Mouse (Mus musculus): ENCODE measurements around the gene Gm20388.
"Not testable (repeated sequence)": the region's sequence is repeated elsewhere in the genome, so short reads cannot be mapped to it uniquely, and the experiment has no call there.

The Gm20388 gene

DNA sequence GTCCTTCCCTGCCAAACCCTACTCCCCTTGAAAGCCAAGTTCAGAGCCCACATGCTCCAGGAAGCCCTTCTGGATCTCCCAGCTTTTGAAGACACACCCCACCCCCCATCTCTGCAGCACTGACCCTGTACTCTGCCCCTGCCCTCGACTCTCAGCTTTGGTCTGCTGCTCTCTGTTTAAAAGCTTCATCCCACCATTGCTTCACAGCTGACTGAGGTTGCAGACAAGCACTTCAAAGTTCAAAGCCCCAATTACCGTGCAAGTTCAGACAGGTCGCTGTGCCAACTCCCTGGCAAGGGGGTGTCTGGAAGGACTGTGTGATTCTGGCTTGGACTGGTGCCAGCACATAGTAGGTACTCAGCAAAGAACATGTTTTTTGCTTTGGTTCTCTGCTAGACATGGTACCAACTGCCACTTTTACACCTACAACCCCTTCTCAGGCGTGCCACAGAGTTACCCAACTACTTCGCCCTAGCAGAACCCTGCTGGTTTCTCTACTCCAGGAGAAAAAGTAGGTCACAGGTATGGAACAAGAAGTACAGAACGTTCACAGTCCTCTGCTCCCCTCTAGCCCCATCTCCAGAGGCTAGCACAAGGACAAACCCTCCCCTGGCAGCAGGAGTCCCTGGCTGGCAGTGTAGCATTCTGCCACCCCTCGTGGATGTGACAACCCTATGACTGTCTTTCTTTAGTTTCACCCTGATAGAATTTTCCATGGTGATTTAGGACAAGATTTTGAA lies 440.9 kb downstream of the Gm20388 start:
- no peak for DNase-seq (ENCODE audit: low read depth in 2 of 2, low spot score in 2 of 2)

DNA sequence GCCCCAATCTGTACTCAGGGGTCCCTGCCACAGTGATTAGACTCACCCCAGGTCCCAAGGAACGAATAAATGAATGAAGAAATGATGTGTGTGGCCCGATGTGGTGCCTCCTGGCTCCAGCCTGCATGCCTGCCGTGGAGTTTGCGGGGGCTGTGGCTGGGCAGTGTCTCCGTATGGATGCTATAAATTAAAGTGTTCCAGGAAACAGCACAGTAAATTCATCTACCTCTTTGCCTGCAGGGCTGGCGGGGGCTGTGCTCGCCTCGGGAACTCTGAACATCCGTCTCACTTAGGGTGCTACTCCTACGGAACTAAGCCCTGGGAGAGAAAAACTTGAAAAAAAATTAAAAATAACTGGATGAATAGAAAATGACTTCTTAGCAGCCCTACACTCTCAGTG lies 441.5 kb downstream of the Gm20388 start:
- no peak for DNase-seq (ENCODE audit: low read depth in 2 of 2, low spot score in 2 of 2)

GRCm38 (mm10) chr8:120356067-120356466 lies 445.4 kb downstream of the Gm20388 start:
- no peak for DNase-seq (ENCODE audit: low read depth in 2 of 2, low spot score in 2 of 2)

- DNase-seq (ENCODE audit: low read depth in 2 of 2, low spot score in 2 of 2): no peak
These were observed 446.9 kb downstream of the Gm20388 start for GRCm38 (mm10) chr8:120357504-120357903.

DNA sequence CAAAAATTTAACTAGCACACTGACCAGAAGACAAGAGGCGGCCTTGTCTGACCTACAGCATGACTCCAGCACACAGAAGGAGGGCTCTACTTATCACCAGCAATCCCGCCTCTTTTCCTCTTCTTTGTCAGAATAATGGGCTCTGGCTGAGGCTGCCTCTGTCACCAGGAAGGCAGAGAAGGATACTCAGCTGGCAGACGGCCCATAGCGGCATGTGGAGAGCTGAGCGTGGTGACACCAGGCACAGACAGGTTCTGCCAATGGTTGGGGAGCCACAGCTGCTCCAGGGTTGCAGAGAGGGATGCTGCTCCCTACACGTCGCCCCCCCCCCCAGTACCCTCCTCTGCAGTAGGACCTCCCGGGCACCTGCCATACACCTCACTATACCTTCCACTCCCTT lies 450.7 kb downstream of the Gm20388 start:
- no peak for DNase-seq (ENCODE audit: low read depth in 2 of 2, low spot score in 2 of 2)

GRCm38 (mm10) chr8:120363552-120364071 lies 453.0 kb downstream of the Gm20388 start:
- no peak for DNase-seq (ENCODE audit: low read depth in 2 of 2, low spot score in 2 of 2)

DNA sequence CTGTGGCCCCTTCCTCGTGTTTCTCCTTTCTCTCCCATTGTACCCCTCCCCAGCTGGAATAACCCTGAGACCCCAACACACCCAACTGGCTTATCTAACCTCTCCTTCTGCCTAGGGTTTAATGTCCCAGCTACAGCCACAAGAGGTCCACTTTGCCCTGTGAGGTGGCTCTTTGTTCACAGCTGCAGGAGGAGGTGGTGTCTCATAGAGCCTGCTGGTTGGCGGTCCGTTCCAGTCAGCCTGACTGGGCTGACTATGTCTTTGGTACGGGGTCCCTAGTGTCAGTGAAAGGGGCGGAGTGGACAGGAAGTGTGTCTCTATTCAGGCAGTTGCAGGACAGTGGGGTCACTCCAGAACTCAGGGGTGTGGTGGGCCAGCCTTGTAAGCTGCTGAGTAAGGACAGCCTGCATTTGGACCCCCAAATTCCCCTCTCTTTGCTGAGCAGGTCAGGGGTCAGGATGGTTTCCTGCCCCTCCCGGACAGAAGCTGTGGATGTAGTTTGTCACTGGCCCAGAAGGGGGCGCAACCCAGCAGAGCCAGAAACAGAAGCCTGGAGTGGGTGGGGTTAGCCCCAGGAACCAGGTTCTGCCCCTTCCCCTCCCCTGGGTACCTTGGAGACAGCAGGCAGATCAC lies 453.6 kb downstream of the Gm20388 start:
- DNase-seq (ENCODE audit: low read depth in 2 of 2, low spot score in 2 of 2): peak; percentile 10 to 53

DNA sequence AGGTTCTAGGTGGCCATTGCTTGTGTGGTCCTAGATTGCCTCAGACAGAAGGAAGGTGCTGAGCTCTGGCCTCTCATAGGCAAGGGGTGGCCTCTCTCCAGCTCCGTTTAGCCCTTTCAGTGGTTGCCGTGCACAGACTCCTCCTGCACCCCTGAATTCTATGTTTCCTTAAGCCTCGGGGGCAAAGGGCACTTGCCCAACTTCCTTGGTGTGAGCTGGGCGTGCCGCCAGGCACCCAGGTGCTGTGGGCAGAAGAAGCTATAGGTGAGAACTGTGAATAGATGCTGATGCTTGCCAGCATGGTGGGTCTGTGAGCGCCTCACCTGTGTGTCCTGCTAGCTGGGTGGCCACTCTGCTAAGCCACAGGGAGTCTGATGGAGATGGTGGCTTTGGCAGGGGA lies 456.2 kb downstream of the Gm20388 start:
- no peak for DNase-seq (ENCODE audit: low read depth in 2 of 2, low spot score in 2 of 2)

GRCm38 (mm10) chr8:120368191-120368590 lies 457.6 kb downstream of the Gm20388 start:
- DNase-seq (ENCODE audit: low read depth in 2 of 2, low spot score in 2 of 2): not testable (repeated sequence)

DNA sequence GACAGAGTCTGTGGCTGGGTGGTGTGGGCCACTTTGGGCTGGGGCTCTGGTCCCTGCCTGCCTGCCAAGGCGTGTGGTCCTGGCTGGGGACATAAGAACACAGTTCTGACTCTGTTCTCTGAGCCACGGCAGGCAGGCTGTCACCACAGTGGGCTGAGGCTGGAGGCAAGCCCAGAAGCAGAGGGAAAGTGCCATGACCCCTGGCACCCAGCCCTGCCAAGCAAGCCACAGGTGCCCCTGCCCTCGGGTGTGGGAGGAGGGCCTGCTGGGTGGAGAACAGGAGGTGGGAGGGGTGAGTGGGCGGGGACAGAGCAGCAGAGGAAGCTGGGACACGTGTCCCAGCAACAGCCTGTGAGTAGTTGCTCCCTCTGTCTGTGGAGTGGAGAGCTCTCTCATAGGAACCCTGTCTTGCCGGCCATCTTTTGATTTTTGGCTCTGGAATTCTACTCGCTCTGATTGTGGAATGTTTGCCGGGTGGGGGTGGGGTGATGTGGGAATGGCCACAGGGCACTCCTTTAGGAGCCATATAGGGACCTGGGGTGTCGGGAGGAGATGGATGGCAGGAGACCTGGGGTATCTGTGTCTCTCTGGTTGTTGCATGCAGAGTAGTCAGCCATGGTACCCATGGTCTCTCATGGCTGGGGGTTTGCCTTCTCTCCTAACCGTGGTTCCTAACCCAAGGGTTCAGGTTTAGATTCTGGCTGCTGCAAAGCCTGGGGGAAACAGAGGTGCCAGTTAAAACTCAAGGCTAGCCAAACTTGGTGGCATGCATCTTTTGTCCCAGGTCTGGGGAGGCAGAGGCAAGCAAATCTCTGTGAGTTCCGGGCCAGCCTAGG lies 458.4 kb downstream of the Gm20388 start:
- DNase-seq (ENCODE audit: low read depth in 2 of 2, low spot score in 2 of 2): peak; percentile 26 to 53

GRCm38 (mm10) chr8:120369956-120370355 lies 459.3 kb downstream of the Gm20388 start:
- no peak for DNase-seq (ENCODE audit: low read depth in 2 of 2, low spot score in 2 of 2)

DNA sequence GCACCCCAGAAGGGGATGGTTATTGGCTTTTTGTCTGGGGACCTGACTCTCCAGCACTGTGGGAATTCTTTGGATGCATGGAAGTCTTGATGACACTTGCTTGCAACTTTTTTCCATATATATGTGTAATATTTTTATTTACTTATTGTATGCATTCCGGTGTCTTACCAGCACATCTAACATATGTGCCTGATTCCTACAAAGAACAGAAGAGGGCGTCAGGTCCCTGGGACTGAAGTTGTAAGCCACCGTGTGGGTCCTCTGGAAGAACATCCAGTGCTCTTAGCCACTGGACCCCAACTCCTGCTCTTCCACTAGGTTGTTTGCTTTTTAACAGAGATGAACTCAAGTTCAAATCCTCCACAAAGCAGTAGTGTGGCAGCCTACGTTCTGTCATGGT lies 459.8 kb downstream of the Gm20388 start:
- no peak for DNase-seq (ENCODE audit: low read depth in 2 of 2, low spot score in 2 of 2)

DNA sequence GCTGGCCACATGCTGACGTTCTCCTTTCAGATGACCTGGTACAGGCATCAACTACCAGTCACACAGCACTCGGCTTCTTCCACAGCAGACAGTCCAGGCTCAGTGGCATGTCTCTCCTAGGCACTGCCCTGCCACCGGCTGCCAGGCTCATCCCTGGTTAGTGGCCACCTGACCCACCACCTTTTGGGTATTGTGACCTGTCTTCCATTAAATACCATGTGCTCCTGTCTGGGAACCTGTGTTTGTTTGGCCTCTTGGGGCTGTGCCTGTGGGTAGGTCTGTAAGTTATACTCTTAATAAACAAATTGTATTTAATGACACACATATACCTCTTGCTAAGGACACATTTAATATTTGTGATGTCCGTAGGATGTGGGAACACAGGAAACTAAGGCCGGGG lies 460.5 kb downstream of the Gm20388 start:
- DNase-seq (ENCODE audit: low read depth in 2 of 2, low spot score in 2 of 2): no peak

- no peak for DNase-seq (ENCODE audit: low read depth in 2 of 2, low spot score in 2 of 2)
These were observed 461.2 kb downstream of the Gm20388 start for GRCm38 (mm10) chr8:120371725-120372457.

- no peak for DNase-seq (ENCODE audit: low read depth in 2 of 2, low spot score in 2 of 2)
These were observed 462.0 kb downstream of the Gm20388 start for GRCm38 (mm10) chr8:120372684-120373083.

DNA sequence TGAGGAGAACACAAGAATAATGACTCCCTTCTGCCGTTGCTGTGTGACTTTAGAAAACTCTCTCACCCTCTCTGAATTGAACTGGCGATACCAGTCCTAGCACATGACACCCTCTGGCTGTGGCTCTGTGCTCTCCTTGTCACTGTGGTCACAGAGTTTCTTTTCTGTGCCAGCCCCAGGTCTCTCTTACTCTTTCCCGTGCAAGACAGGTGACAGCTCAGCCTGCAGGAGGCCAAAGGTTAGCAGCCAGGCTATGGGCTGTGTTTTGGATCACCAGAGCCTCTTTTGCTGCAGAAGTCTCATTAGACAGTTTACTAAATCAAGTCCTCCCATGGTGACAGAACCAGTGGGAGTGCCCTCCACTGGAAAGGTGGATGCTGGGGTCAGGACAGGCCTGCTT lies 463.0 kb downstream of the Gm20388 start:
- DNase-seq (ENCODE audit: low read depth in 2 of 2, low spot score in 2 of 2): no peak

GRCm38 (mm10) chr8:120374070-120374469 lies 463.4 kb downstream of the Gm20388 start:
- no peak for DNase-seq (ENCODE audit: low read depth in 2 of 2, low spot score in 2 of 2)

GRCm38 (mm10) chr8:120374514-120374913 lies 463.9 kb downstream of the Gm20388 start:
- no peak for DNase-seq (ENCODE audit: low read depth in 2 of 2, low spot score in 2 of 2)

GRCm38 (mm10) chr8:120375170-120375569 lies 464.5 kb downstream of the Gm20388 start:
- no peak for DNase-seq (ENCODE audit: low read depth in 2 of 2, low spot score in 2 of 2)

GRCm38 (mm10) chr8:120376215-120376614 lies 465.6 kb downstream of the Gm20388 start:
- DNase-seq (ENCODE audit: low read depth in 2 of 2, low spot score in 2 of 2): no peak
